Mouse (Mus musculus) small intestine, adult 2 months (tissue): ENCODE results near the gene Ppp1r10. TPM values are rescaled to one million over a fixed set of nuclear protein-coding genes. Genes with fewer than 3 reads are reported as not detected.
"Not testable (repeated sequence)": the region's sequence is repeated elsewhere in the genome, so short reads cannot be mapped to it uniquely, and the experiment has no call there.

Source experiments
- H3K27ac ChIP-seq: fragments of 200-500 bp; 2 replicates; pipeline ENCODE4 v1.5.1; 2012; ENCODE audit warnings: low read depth, low read length, control low read depth, inconsistent platforms; ENCODE audit not compliant: insufficient read depth
- H3K27me3 ChIP-seq: fragments of 200-500 bp; 2 replicates; pipeline ENCODE4 v1.6.1; 2012; ENCODE audit warnings: mild to moderate bottlenecking, moderate library complexity, low read length, inconsistent platforms; ENCODE audit not compliant: control insufficient read depth, insufficient read depth
- H3K36me3 ChIP-seq: fragments of 200-500 bp; 2 replicates; pipeline ENCODE4 v1.6.1; 2012; ENCODE audit warnings: mild to moderate bottlenecking, low read length, control low read depth, inconsistent platforms; ENCODE audit not compliant: control insufficient read depth, insufficient read depth
- H3K4me1 ChIP-seq: fragments of 200-500 bp; 2 replicates; pipeline ENCODE4 v1.6.1; 2012; ENCODE audit warnings: low read length, inconsistent platforms, mixed read lengths; ENCODE audit not compliant: control insufficient read depth, insufficient read depth, insufficient read length
- H3K4me3 ChIP-seq: fragments of 200-500 bp; 2 replicates; pipeline ENCODE4 v1.5.1; 2012; ENCODE audit warnings: low read depth, mild to moderate bottlenecking, control low read depth, inconsistent platforms, low read length, moderate library complexity
- CTCF ChIP-seq: fragments of 200-500 bp; IDR thresholded peaks from 2 replicates; pipeline ENCODE4 v1.5.1; 2012; ENCODE audit warnings: low read depth, mild to moderate bottlenecking, control low read depth, inconsistent platforms, low read length, moderate library complexity, mixed read lengths; ENCODE audit not compliant: insufficient replicate concordance, insufficient read length; ENCODE audit errors: extremely low read depth
- POLR2A ChIP-seq: fragments of 200-500 bp; IDR thresholded peaks from 2 replicates; pipeline ENCODE4 v1.6.1; 2012; ENCODE audit warnings: low read depth, mild to moderate bottlenecking, control low read depth, inconsistent platforms, low read length, moderate library complexity
- WGBS: fragments of 180-500 bp; shearing (Covaris S2); methylation state at CpG from one replicate; pipeline ENCODE4 v1.1.7; 2018; 5-methylcytosine and 5-hydroxymethylcytosine counted together
- polyA plus RNA-seq: library from polyadenylated mRNA; depleted of rRNA; stranded (reverse); fragments of >200 nt; gene quantifications from 2 replicates; pipeline ENCODE4 v1.2.3, GENCODE M21; 2012

Gene Ppp1r10
- polyA plus RNA-seq, 1 experiment: 33.3 TPM

DNA sequence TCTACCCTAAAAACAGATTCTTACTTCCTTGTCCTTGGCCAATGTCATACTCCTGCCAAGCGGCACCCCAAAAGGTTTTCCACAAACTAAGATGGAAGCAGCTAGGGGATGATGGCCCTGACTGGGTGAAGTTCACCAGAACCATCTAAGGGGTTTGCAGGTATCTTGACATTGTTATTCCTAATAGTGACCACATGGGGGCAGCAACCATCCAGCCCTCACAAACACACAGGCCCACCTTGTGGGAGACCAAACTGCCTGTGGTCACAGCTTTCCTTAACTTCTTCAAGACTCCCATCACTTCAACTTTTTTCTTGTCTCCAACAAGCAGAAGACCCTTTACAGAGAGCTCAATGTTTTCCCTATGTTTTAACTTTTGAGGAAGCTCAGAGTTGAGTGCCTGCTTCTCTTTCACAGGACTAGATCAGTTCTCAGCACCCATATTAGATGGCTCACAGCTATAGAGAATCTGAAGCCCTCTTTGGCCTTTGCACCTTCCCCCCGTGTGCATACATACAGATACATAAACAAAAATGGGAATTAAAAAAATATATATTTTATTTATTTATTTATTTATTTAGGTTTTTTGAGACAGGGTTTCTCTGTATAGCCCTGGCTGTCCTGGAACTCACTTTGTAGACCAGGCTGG lies 21.6 kb downstream of the Ppp1r10 start:
- TF ChIP-seq POLR2A (no peak), CTCF (peak; percentile 86; the same call in 1 of the 2 replicates)
- WGBS: 26% methylated on average over 2 of the region's 2 CpGs
- no peak overlapping the region for H3K27ac ChIP-seq

DNA sequence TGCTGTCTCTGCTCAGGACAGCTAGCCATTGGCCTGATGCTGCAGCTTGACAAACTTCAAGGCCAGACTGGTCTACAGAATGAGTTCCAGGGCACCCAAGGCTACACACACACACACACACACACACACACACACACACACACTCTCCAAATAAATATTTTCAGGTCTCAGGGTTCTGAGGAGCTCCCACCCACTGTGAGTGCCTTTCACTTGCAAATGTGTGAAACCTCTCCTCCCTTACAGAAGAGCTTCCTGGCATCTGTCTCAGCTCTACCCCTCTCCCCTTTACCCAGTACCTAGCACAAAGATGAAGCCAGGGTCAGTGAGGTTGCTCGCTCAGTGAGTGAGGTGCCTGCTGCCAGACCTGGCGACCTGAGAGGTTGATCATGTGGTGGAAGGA lies 22.9 kb downstream of the Ppp1r10 start:
- TF ChIP-seq POLR2A: no peak
- TF ChIP-seq CTCF: no peak
- no peaks in the 10 kb centered on the region for H3K36me3 ChIP-seq
- H3K4me3 ChIP-seq: no peak overlapping the region
- H3K4me1 ChIP-seq: no peaks in the 10 kb centered on the region
- no peaks in the 10 kb centered on the region for H3K27me3 ChIP-seq
- no peak overlapping the region for H3K27ac ChIP-seq
- WGBS: 65% methylated on average over 2 of the region's 2 CpGs

More for the DNA sequence above, 21.6 kb downstream of the Ppp1r10 start:
- no peak overlapping the region for H3K4me3 ChIP-seq
- no peaks in the 10 kb centered on the region for H3K27me3 ChIP-seq
- no peaks in the 10 kb centered on the region for H3K4me1 ChIP-seq
- H3K36me3 ChIP-seq: no peaks in the 10 kb centered on the region

DNA sequence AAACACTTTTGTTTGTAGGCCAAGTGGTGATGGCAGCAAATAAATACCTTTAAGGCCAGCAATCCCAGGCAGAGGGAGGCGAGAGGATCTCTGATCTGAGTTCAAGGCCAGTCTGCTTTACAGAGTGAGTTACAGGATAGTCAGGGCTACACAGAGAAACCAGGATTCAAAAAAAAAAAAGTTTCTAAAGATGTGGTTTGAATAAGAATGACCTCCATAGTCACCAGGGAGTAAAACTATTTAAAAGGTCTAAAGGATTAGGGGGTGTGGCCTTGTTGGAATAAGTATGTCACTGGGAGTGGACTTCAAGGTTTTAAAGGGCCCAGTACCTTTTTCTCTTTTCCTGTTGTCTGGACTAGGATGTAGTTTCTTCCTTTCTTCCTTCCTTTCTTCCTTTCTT lies 23.7 kb downstream of the Ppp1r10 start:
- no peak overlapping the region for H3K4me3 ChIP-seq
- no peaks in the 10 kb centered on the region for H3K36me3 ChIP-seq
- 74% methylated on average over 1 of the region's 1 CpGs for WGBS
- TF ChIP-seq POLR2A (no peak), CTCF (no peak)
- no peaks in the 10 kb centered on the region for H3K27me3 ChIP-seq
- H3K27ac ChIP-seq: no peak overlapping the region
- H3K4me1 ChIP-seq: no peaks in the 10 kb centered on the region

- not testable (repeated sequence) for H3K27me3 ChIP-seq, H3K27ac ChIP-seq, H3K4me1 ChIP-seq
These were observed 34.7 kb downstream of the Ppp1r10 start for GRCm38 (mm10) chr17:35950946-35951345.

GRCm38 (mm10) chr17:35952559-35952958 lies 36.3 kb downstream of the Ppp1r10 start:
- 86% methylated on average over 3 of the region's 3 CpGs for WGBS
- H3K4me3 ChIP-seq, H3K4me1 ChIP-seq, H3K27ac ChIP-seq, H3K27me3 ChIP-seq: not testable (repeated sequence)
- H3K36me3 ChIP-seq: peaks cover 18% of the 10 kb centered on the region

More at GRCm38 (mm10) chr17:35950946-35951345, 34.7 kb downstream of the Ppp1r10 start:
- not testable (repeated sequence) for H3K36me3 ChIP-seq, H3K4me3 ChIP-seq

DNA sequence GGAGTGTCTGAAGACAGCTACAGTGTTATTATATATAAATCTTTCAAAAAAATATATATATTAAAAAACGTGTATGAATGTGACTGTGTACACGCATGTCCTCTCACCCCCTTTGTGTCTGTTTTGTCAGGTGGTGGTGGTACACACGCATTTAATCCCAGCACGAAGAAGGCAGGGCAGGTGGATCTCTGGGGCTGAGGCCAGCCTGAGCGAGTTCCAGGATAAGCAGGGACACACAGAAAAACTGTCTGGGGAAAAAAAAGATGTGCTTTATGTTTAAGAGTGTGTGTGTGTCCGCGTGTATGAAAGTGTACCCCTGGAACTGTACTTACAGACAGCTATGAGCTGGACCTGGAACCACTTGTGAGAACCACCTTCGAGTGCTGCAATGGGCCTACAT lies 38.4 kb downstream of the Ppp1r10 start:
- no peak for TF ChIP-seq CTCF
- no peak for TF ChIP-seq POLR2A
- no peaks in the 10 kb centered on the region for H3K4me1 ChIP-seq
- no peak overlapping the region for H3K4me3 ChIP-seq
- WGBS: 75% methylated on average over 8 of the region's 8 CpGs
- H3K27me3 ChIP-seq: no peaks in the 10 kb centered on the region
- no peak overlapping the region for H3K27ac ChIP-seq
- H3K36me3 ChIP-seq: peaks cover 39% of the 10 kb centered on the region

DNA sequence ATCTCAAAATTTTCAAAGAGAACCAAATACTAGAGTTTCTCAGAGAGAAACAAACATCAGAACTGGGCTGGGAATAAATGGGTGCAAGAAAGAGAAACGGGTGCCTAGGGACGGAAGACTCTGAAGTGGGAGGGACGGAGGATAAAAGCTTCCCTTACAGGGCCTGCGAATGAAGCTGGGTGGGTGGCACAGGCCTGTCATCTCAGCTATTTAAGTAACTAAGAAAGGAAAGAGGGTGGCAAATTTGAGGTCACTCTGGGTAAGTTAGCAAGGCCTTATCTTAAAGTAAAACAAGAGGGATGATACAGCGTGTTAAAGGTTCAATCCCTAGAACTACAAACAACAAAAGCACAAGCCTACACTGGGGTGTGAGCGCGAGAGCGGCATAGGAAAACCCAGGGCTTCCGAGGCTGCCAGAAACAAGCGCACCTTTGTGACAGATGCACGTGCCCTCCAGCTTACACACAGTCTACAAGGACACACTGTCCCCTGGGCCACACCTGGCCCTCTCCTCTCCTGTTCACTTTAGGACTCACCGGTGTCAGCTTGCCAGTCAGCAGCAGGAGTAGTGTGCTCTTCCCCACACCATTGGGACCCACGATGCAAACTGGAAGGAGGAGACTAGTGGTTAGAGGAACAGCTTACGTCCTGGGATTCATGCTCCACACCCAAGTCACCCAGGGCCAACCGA lies 42.4 kb downstream of the Ppp1r10 start:
- H3K27me3 ChIP-seq: no peaks in the 10 kb centered on the region
- no peak overlapping the region for H3K4me3 ChIP-seq
- TF ChIP-seq POLR2A: no peak
- H3K27ac ChIP-seq: no peak overlapping the region
- WGBS: 95% methylated on average over 15 of the region's 15 CpGs
- peaks cover 75% of the 10 kb centered on the region for H3K36me3 ChIP-seq
- no peaks in the 10 kb centered on the region for H3K4me1 ChIP-seq

GRCm38 (mm10) chr17:35963279-35963678 lies 47.0 kb downstream of the Ppp1r10 start:
- Histone ChIP-seq H3K4me3 (no peak overlapping the region), H3K36me3 (peaks cover 64% of the 10 kb centered on the region), H3K27me3 (no peaks in the 10 kb centered on the region), H3K4me1 (peaks cover under 1% of the 10 kb centered on the region; the same call in 1 of the 2 replicates), H3K27ac (no peak overlapping the region)
- TF ChIP-seq CTCF (no peak), POLR2A (no peak)
- WGBS: 90% methylated on average over 10 of the region's 10 CpGs
